Mouse (Mus musculus) colon, adult 2 months (tissue): ENCODE results near the gene Zfp503. TPM values are rescaled to one million over a fixed set of nuclear protein-coding genes. Genes with fewer than 3 reads are reported as not detected.

ENCODE experiments used
- polyA plus RNA-seq: library from polyadenylated mRNA; depleted of rRNA; stranded (reverse); fragments of >200 nt; gene quantifications from 2 replicates; pipeline ENCODE4 v1.2.3, GENCODE M21; 2012; rRNA removed

Gene Zfp503
- polyA plus RNA-seq = 23.7 and 23.8 TPM in 2 replicates

GRCm38 (mm10) chr14:21989291-21989913 is at the start of gene Zfp503:
Gene Zfp503, minus strand, starts transcription at chr14:21989601.

GRCm38 (mm10) chr14:22019252-22019948 is 30.0 kb upstream of the Zfp503 start, which contains the start of gene Lrmda:
Gene Lrmda, plus strand, starts transcription at chr14:22019712.

Other genes with a start within 250 kb of the Zfp503 start
- 11.2 and 16.1 TPM in 2 replicates for gene Samd8, start 239.1 kb downstream of the Zfp503 start, polyA plus RNA-seq
- 1.5 and 2.0 TPM in 2 replicates for gene Dusp13, start 238.4 kb downstream of the Zfp503 start, polyA plus RNA-seq
- gene Vdac2, start 164.4 kb downstream of the Zfp503 start, polyA plus RNA-seq = 256 and 258 TPM in 2 replicates
- 66.1 and 79.1 TPM in 2 replicates for gene Comtd1, start 140.6 kb downstream of the Zfp503 start, polyA plus RNA-seq
- 0.31 TPM in 1 of 2 replicates, not detected in the other for gene Lrmda, start 30.1 kb upstream of the Zfp503 start, polyA plus RNA-seq